Mouse (Mus musculus): ENCODE measurements around the gene Mtrf1l.

- TF ChIP-seq CTCF (IDR thresholded peaks at IDR 0.05) = no peak
- TF ChIP-seq POLR2A (IDR thresholded peaks at IDR 0.05; ENCODE audit: insufficient read depth, low read depth, low read length) = no peak
- no peak for TF ChIP-seq EP300 (IDR thresholded peaks at IDR 0.05; ENCODE audit: insufficient read depth, low read depth, low read length)
Observed at GRCm38 (mm10) chr10:5803739-5804138, 20.0 kb downstream of the Mtrf1l start.
